Mouse (Mus musculus) gastrocnemius, postnatal 14 days (tissue): Measurements from ENCODE around the gene Ptprg. TPM values are rescaled to one million over a fixed set of nuclear protein-coding genes. Genes with fewer than 3 reads are reported as not detected.

Experiments used
- DNase-seq: peaks from one replicate; pipeline ENCODE4 v3.0.0; 2021; ENCODE audit warnings: mixed read lengths
- intact Hi-C: fragments of 180-260 bp; cut with DNase I; formaldehyde crosslinking; loops from one replicate; pipeline ENCODE4 v1.15.1; 2025; ENCODE audit warnings: low total_unique reads
- total RNA-seq, 2 experiments: library from RNA; stranded (reverse); gene quantifications; 2 replicates each; pipeline ENCODE4 v1.2.3; 2021

Gene Ptprg
- total RNA-seq, 2 experiments from 2014 or later = 31.2 to 34.5 TPM

DNA sequence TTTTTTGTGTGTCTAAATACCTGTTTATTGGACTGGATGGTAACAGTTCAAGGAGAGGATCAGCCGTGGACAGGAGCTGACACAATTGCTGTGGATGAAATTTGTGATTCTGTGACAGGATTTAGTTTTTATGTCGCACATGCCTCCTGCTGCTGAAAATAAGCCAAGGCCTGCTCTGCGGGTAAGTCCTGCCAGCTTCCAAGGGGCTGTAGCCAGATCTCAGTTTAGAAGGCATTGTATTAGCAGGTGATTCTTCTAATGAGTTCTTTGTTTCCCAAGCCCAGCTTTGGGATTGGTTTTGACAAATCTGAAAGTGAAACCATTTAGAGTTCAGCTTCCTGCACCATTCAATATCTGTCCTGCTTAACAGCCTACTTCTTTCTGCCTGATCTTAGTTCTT is 299.6 kb downstream of the Ptprg start:
- intact Hi-C loops = no loop called here
- DNase-seq = no peak

DNA sequence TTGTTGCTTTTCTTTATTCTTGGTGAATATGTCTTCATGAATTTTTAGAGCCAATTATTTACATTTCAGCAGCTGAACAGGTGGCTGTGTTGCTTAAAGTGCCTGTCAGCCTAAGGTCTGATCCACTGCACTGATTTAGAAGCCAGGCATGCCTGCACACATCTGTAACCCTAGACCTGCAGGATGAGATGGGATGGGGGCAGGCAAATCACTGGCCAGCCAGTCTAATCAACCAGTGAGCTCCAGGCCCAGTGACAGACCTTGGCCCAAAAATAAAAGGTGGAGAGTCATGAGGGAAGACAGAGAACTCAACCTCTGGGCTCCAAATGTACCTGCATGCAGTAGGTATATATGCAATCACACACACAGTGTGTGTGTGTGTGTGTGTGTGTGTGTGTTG is 302.2 kb downstream of the Ptprg start:
- no peak for DNase-seq
- intact Hi-C loops = no loop called here

DNA sequence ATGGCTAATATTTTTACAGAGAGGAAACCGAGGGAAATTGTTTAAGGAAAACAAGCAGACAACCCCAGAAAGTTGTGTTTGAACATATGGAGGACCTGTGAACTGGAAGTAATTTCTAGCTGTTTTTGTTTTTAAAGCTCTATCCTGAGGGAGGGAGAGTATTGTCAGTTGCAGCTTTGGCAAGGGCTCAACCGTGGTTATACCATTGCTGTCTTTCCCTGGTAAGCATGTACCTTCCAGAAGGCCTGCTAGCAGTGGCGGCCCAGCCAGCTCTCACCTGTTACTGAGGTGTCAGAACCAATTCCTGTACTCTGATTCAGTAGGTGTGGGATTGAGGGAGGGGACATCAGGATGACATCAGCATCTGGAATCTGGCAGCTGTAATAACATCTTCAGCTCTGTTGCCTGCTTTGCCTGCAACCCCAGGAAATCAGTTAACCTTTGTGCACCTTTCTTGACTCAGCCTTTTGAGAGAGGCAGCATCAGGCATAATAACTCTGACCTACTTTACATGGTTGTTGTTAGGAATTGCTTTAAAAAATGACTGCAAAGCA is 304.7 kb downstream of the Ptprg start:
- no peak for DNase-seq
- intact Hi-C loops = no loop called here

DNA sequence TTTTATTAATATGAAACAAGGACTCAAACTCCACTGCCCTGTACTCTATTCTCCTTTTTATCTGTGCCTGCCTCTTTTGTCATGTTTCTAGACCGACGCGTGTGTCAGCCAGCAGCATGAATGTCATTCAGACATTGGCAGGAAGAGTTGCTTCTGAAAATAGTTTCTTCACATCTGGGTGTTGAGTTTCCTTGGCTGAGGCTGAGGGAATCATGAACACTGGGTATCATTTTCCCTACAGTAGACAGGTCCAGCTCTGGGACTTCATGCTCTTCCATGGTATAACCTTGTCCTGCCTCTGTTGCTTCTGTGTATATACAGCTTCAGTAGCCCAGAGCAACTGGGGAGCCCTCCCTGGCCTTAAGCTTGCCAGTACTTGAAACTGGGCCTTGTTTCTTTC is 310.0 kb downstream of the Ptprg start:
- DNase-seq = no peak
- intact Hi-C loops = no loop called here

DNA sequence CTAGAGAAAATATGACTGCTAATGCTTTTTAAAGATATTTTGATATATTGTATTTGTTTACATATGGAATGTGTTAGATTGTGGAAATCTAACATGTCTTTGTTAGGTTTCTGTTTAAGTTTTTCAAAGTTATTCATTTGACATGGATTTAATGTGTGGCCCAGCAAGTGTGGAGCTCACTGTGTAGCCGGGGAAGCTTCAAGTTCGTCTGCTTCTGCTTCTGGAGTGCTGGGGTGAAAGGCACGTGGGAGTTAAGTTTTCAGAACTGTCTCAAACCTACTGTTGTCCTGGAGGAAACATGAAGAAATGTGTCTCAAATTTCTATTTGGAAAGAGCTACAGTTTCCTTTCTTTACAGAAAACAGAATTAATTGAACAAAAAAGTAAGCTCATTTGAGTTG is 311.5 kb downstream of the Ptprg start:
- intact Hi-C loops = no loop called here
- DNase-seq = no peak

DNA sequence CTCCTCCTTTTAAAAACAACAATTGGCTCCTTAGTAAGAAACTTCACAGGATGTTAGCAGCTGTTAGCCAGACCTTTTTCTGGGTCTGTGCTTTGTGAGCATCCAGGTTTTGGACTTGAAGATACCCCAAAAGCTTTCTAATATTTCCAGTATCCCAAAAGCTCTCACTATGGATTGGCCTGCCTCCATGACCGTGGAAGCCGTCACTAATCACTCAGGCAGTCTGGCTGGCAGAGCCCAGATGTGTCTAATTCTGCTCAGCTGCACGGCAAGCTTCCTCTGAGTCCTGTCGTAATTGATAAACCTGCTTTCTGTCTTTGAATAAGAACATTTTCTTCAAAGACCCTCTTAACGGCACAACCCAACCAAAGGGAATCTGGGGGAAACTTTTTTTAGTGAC is 312.0 kb downstream of the Ptprg start:
- DNase-seq = no peak
- intact Hi-C loops = no loop called here

DNA sequence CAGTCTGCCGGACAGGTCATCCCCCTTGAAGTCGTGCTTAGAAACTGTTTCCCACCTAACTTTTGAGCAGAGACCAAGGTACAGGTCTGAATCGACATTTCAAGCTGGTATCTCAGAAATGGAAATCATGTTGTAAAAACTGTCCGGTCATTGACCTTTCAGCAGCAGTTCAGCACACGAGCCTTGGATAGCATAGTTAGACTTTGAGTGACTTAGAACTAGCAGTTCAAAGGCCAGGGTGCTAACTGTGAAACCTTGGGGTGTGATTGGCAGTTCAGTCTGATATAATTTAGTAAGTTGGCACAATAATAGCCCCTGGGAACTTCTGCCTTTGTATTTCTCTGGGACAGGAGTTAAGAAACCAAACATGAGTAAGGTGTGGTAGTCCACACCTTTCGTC is 312.5 kb downstream of the Ptprg start:
- intact Hi-C loops = no loop called here
- DNase-seq = no peak

DNA sequence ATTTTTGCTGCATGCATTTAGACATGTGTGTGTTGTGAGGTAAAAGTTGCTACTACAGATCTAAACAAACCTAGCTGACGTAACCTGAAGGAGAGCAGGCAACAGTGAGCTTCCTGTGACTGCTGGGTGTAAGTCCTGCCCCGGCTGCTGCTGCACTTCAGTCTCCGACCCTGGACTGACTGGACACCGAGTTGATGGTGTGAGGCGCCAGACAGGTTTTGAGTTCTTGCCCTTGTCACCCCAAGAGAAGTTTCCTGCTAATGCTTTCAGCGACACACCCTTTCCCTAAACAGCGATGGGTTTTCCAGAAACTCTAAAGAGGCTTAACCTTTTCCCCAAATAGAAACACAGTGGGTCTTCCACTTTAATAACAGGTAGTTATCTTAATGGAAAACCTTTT is 313.1 kb downstream of the Ptprg start:
- no peak for DNase-seq
- intact Hi-C loops = no loop called here

DNA sequence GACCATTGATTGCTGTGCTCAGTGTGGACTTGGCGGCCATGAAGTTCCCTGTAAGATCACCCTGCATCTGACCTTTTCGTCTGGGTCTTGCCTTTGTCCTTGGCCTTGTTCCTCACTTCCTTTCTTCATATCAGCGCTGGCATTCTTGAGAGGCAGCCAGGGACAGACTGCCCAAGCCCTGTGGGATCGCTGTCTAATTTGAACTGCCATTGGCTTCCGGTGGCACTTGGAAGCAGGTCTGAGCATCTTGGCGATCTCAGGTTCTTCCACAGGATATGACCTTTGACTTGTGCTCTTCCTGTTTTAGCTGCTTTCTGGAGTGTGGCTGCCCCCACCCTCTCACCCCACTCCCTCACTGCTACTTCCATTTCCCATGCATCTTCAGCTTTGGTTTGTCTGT is 315.3 kb downstream of the Ptprg start:
- intact Hi-C loops = no loop called here
- DNase-seq = peak; percentile 23

DNA sequence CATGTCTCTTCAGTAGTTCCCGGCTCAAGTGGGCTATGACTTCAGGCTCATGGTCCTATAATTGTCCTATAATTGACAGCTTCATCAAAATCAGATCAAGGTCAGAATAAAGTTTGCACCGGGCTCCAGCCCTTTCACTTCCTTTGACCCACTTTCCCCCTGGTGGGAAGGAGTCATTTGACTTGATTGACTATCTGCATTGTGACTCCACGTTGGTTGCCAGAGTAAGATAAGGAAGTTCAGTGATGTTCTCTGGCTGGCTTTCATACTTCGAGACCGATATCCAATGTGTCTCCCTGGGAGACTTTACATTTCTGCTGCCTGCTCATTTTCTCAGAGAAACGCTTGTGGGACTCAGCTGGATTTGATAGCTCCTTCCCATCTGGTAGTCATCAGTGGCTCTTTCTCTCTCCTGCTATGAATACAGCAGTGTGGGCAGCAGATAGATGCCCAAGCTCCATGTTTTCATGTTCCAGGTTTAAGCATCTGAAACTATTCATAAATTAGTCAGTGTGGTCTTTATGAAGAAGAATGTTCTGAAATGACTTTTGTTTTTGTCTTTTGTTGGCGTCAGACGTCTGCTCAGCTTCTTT is 318.5 kb downstream of the Ptprg start:
- no peak for DNase-seq
- intact Hi-C loops = no loop called here

DNA sequence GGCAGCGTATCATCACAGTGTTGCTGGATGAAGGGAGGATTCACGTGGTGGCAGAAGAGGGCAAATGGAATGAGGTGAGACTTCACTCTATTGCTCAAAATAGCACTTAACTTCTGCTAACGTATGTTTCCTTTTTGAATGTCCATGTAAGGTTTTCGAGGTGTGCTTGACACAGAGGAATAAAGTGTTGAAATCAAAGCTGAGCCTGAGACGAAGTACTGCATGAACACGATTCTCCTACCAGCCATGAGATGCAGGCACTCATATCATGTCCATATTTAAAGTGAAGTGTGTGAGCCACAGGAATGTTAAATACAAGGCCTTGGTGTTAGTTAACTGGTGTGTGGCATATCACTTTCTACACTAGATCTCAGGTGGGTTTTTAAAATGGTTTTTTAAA is 320.9 kb downstream of the Ptprg start:
- intact Hi-C loops = no loop called here

DNA sequence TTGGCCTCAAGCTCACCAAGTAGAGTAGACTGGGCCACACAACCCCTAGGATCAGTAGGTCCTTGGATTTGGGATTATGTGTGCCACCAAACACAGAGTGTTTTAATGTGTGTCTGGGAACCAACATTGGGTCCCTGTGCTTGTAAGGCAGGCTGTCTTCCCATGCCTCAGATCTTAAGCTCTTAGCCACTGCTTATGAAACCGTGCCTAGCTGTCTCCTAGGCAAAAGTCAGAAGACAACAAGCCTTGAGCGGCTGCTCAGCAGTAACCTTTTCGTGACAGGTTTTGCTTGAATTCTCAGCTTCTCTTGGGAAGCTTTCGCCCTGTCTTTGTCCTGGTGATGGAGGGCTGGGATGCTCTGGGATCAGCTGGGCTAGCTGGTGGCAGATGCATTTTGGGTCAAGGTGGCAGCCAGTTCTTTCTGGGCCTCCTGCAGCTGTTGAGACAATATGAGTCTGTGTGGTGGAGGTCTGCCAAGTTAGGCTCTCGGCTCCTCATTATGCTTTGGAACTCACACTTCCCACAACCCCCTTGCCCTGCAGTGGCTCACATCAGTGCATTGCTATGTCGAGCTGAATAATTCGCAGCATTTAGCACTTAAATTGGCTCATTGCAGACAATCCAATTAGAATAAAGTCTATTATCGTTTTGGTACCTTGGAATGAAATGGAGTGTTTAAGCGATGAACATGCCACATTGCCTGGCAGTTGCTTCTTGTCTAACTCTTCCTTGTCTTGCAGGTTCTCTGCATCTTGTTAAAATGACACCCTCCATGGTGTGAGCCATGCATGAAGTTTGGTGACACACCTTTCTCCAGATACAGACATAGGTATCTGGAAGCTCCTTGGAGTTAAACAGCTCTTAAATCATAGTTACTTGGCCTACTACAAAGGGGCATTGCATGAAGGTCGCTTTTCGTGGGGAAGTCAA is 321.9 kb downstream of the Ptprg start:
- peak; percentile 24 for DNase-seq
- intact Hi-C loops = no loop called here

More for the DNA sequence above, 320.9 kb downstream of the Ptprg start:
- DNase-seq = no peak

DNA sequence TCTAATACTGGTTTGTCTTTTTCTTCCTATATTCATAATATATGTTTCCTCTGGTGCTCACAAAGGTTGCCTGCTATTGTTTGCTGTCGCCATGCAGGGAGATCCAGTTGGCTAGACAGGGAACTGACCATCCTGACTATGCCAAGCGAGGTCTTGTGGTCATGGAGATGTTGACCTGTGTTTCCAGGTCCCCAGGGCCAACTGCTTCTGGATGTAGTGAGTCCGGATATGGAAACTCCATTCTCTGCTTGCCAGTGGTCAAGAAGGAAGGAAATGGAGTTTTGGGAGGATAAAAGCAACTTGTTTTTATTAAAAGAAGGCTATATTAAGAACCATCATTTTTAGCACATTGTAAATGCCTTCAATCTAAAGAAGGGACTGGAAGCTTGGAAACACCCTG is 327.8 kb downstream of the Ptprg start:
- intact Hi-C loops = no loop called here
- DNase-seq = no peak

DNA sequence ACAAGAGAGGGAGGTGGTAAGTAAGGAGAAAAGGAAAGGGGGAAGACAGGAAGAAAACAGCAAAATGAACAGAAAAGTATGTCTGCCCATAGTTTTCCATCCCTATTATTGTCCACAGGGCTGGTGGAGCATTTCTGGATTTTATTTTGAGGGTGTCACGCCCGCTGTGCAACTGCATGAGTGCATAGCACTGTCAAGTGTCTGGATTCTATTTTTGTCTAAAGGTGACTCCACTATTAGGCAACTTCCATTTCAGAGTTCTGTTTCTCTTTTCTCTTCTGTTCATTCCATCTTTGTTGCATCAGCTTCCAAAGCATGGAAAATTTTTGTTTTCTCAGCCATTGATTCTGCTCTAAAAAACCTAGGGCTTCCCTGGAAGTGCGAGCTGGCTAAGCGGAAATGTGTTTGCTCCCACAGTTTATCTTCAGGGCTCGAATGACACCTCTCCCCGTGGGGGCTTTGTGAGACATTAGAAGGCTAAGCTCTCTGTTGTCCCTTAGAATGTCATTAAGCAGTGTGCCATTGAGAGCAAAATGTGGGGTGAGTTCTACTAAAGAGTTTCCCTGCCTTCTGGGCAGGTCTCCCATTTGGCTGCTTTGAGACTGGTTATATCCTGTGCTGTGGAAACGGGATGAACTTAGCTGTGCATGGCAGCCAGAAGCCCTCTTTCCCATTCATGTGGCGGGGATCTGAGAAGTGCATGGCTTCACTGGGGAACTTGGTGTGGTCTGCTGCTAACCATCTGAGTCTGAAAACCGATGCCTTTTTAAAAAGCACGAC is 330.0 kb downstream of the Ptprg start:
- intact Hi-C loops = no loop called here

DNA sequence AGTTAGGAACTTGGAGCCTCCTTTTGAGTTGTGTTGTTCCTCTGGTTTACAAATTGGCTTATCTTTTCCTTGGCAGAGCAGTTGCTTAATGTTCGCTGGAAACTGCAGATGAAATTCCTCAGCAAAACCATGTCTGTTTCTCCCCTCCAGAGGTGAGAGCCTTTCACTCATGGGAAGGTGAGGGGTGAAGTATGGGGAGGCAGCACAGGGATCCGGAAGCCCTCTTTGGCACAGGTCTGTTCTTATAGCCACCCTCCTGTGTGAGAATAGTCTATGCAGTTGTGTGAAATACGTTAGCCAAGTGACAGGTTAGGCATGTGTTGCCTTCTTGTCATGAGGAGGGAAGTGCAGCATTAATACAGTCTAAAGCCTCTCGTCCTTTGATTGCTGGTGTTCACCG is 330.7 kb downstream of the Ptprg start:
- intact Hi-C loops = no loop called here
- no peak for DNase-seq

More for the DNA sequence above, 330.0 kb downstream of the Ptprg start:
- DNase-seq = peak; percentile 58

DNA sequence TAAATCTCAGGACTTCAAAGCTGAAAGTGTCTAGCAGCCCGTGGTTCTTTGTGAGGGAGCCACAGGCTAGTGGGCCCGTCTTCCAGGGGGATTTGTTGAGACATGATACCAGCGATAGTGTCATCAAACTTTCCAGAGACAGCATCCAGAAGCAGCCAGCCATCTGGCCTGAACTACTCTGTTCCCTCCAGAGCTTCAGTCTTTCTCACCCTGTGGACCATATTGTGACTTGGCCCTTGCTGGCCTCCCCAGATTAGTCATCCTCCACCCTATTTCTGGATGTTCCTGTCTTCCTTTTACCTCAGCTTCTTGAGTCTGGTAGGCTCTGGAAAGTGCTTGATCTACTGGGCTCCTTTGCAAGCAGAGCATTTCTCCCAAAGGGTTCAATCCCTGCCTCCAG is 333.1 kb downstream of the Ptprg start:
- DNase-seq = no peak
- intact Hi-C loops = loop anchor here (5.0 kb wide), 1 partner anchor 1234 kb away; no protein-coding TSS in a partner anchor

DNA sequence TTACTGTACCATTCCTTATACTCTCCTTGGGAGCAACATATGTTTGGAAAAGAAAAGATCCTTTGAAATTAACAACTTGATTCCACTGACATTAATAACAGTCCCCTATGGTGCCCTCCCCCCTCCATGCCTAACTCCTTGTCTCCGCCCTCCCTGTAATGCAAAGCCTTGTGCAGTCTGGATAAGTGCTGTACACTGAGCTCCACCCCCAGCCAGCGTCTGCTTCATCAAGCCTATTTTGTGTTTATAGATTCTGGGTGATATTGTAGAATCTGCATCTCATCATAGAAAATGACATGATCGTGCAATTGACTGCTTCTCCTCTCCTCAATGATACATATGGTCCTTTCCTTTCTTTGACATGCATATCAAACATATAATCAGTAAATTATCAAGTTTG is 337.6 kb downstream of the Ptprg start:
- intact Hi-C loops = no loop called here
- no peak for DNase-seq

DNA sequence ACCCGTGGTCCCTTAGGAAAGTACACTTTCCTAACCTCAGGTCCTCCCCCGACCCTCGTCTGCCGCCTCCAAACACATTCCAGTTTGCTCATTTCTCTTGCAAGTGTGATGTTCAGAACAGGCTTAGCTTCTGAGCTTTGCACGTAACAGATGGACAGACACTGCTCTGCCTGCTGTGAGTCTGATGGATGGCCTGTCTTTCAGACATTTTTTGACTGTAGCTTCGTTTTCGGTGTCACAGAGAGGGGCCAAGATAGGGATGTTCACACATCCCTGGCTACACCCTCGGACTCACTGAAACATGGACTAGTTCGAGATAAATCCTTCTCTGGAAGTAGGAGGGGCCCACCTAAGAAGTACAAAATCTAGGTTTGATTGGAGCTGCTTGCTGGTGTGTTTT is 339.3 kb downstream of the Ptprg start:
- intact Hi-C loops = no loop called here

DNA sequence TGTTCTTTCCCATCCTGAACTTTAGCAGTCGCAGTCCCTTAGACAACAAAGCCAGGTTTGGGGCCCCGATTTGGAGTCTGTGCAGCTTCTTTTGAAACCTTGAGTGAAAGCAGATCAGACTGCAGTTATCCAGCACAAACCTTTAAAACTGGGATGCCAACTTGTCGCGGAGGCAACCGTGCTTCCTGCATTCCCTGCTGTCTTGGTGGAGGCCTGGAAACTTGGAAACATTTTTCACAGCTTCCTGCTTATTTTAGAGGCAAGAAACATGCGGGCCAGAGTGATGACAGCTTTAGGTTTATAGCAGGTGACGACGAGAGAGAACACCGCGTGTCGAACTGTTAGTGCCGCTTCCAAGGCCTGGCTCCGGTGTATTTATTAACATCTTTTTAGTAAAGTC is 342.2 kb downstream of the Ptprg start:
- intact Hi-C loops = no loop called here

More for the DNA sequence above, 339.3 kb downstream of the Ptprg start:
- no peak for DNase-seq

DNA sequence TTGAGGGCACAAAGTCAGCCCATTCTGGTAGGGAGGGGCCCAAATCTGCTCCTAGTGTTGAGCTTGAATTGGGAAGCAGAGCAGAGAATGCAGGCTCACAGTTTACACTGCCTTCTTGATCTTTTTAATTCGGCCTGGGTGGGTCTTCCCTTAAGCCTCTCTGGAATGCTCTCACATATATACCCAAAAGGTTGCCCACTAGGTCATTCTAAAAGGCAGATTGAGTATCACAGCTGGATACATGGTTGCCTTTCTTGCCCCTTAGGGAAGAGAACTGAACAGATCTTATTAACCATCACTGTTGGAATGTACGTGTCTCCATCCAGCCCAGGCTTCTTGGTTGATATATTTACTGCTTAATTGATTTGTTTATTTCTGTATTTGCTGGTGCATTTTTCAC is 349.5 kb downstream of the Ptprg start:
- DNase-seq = no peak
- intact Hi-C loops = loop anchor here (10.0 kb wide), 1 partner anchor 192 kb away; no protein-coding TSS in a partner anchor

More for the DNA sequence above, 342.2 kb downstream of the Ptprg start:
- DNase-seq = no peak
